Mouse (Mus musculus) 3T3-L1 (cell line): ENCODE measurements around the gene Ift122.

ENCODE experiments used
- DNase-seq: peaks from one replicate; pipeline ENCODE4 v3.0.0-alpha.2; 2015; ENCODE audit warnings: low read depth, low spot score

Gene Ift122

GRCm38 (mm10) chr6:115853091-115853813, at the start of gene Ift122, which contains the start of gene Mbd4:
Gene Ift122, plus strand, starts transcription at chr6:115853470.
Gene Mbd4, minus strand, starts transcription at chr6:115853371.
- peak; percentile 100 for DNase-seq

DNA sequence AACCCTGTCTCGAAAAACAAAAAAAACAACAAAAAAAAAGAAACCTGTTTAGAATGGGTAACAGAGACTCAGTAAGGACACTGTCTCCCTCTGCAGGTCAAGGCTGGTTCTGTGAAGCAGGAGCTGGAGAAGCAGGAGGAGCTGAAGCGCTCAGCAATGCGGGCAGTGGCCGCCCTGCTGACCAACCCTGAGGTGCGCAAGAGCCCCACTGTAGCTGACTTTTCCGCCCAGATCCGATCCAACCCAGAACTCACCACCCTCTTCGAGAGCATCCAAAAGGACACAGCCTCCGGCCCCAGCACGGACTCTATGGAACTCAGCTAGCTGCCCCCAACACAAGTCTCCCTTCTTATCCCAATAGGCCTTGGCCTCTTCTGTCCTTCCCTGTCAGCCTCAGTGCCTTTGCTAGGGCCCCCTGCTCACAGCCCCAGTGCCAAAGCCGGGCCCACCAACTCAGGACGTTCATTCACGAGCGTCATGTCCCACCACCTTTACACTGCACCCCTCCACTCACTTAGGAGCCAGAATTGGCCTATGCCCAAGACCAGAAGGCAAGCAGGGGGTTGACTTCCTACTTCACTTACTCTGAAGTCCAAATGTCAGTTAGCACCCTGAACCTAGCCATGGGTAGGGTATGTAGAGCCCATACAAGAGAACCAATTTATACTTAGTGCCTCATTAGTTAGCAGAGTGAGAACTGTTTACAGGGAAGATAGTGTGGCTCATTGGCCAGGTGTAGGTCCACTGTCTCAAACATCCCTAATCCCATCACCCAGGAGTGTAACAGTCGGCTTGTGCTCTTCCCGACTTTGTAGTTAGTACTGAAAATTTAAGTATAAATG, 49.5 kb upstream of the Ift122 start:
- DNase-seq: peak; percentile 97

DNA sequence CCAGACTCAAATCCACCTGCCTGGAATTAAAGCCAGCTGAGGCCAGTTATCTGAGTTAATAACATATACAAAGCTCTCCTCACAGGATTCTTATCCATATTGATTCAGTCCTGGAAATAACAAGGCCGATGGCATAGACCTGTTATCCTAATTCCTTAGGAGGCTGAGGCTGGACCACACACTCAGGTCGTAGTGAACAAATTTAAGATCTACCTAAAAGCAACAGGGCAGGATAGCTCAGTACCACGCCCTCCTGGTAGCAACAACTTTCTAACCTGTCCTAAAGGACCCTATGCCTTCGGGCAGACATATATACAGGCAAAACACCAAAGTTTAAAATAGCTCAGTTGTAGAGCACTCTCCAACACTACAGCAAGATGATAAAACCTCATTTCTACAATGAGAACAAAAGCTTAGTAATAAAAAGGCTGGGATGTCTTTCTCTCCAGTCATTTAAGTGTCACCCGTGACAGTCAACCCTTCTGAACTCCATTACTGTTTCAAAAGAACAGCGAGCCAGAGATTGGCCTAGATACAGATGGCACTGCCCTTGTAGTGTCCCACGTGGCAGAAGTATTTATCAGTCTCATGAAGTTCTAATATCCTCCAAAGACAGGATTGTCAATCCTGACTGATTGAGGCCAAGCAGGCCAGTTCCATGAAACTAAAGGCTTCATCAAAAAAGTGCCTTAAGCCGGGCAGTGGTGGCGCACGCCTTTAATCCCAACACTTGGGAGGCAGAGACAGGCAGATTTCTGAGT, 48.7 kb upstream of the Ift122 start:
- DNase-seq: peak; percentile 27

DNA sequence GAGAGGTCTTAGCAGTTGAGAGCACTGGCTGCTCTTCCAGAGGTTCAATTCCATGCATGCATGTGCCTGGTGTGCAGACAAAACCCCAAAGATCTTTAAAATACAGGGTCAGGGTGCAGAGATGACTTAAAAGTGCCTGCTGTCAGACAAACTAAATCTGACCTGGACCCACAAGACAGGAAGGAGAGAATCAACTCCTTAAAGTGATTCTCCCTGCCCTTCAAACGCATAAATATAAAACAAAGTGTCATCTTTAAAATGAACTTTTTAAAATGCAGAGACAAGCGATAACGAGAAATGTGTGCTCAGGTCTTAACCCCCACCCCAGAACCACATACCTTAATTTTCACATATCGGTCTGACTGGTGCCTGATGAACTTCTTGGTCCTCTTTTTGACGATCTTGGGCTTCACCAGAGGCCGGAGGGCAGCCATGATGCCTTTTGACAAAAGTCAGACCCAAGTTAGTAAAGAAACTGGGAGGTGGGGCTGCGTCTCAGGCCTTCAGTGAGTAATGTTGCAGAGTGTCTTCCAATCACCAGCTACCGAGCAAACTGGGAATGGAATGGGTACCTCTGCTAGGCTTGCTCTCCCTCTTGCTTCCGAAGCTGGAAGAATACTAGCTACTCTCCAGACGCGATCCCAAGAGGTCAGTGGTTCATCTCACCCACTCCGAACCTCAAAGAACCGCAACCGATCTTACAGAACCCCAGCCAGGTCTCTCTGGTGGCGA, 45.6 kb upstream of the Ift122 start:
- DNase-seq: peak; percentile 9

DNA sequence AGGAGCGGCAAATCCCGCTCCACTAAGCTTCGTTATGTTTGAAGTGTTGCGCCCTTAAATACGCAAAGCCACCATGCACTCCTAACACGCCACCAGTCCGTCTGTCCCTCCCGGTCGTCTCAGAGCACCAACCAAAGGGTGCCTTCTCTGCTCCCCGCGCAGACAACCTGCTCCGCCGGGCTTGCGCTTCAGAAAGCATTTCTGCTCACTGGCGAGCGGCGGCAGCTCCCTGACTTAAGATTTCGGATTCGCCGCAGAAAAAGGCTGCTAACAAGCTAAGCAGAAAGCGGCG, 45.1 kb upstream of the Ift122 start:
- peak; percentile 50 for DNase-seq

DNA sequence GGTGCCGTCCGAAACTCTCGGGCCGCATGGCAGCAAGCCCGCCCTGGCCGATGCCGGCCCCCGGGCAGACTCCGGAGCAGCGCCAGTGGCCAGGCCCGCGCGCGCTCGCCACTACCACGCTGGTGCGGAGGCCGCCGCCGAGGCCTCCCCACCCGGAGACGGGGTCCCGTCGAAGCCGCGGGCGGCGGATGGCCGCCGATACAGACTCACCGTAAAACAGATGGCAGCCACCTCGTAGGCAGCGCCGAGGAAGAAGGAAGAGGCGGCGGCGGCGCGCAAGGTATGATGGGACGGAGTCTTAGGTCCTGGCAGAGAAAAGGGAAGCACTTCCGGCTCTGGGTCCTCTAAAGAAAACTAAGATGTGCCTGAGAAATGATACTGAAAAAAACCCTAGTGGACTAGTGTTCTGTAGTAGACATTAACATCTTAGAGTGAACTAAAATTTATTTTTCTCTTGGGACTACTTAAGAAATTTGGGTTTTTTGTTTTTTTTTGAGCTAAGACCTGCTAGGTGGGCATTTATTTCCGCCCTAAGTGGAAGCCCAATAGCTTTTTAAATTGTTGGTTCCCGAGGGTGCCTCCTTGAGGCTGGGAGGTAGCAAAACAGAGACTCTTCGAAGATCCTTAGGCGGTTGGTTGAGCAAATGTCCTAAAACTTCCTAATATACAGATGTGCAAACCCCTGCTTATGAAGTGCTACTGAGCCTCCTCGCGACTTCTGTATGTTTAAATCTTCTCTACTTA, 44.6 kb upstream of the Ift122 start, which contains the start of gene Rpl32:
TSS of gene Rpl32 (minus strand) at position 260 of the 744 bp plus-strand sequence.
- DNase-seq: peak; percentile 96

- no peak for DNase-seq
Observed at GRCm38 (mm10) chr6:115811606-115812005, 41.7 kb upstream of the Ift122 start.

DNA sequence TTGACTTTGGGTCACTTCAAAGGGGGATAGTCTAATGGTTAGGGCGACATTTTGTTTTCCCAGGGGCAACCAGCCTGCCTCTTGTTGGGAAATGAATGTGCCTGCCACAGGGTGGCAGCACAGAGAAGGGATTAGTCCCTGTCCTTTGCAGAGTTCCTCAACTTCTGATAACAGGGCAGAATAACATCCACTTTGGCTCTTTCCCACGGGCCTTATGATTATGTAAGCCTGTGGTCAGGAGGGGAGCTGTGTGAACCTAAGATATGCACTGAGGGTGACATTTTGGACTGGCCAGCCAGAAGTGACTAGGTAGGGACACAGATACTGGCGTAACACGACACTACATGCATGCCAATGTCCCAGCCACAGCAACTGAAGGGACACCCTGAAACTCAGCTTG, 39.2 kb upstream of the Ift122 start:
- peak; percentile 89 for DNase-seq

DNA sequence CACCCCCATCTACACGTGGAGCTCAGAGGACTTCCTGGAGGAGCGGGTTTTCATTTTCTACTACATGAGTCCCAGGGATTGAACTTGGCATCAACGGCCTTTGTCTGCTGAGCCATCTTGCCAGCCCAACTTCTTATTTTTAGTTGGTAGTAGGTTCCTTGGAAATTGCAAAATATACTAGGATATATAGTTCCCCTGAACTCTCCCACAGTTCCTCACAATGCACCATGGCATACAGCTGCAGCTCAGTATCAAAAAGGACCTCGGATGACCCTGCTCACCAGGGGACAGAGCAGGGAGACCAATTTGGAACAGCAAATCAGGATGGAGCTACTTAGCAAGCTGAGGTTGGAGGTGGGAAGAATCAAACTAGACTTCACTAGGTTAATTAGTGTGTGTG, 38.2 kb upstream of the Ift122 start:
- DNase-seq: no peak

GRCm38 (mm10) chr6:115818129-115818528, 35.1 kb upstream of the Ift122 start:
- DNase-seq: no peak

GRCm38 (mm10) chr6:115821216-115821993, 31.9 kb upstream of the Ift122 start:
- DNase-seq: no peak

- DNase-seq: peak; percentile 97
Observed at GRCm38 (mm10) chr6:115823850-115824464, 29.3 kb upstream of the Ift122 start.

GRCm38 (mm10) chr6:115830779-115831601, 22.3 kb upstream of the Ift122 start:
- peak; percentile 23 for DNase-seq

DNA sequence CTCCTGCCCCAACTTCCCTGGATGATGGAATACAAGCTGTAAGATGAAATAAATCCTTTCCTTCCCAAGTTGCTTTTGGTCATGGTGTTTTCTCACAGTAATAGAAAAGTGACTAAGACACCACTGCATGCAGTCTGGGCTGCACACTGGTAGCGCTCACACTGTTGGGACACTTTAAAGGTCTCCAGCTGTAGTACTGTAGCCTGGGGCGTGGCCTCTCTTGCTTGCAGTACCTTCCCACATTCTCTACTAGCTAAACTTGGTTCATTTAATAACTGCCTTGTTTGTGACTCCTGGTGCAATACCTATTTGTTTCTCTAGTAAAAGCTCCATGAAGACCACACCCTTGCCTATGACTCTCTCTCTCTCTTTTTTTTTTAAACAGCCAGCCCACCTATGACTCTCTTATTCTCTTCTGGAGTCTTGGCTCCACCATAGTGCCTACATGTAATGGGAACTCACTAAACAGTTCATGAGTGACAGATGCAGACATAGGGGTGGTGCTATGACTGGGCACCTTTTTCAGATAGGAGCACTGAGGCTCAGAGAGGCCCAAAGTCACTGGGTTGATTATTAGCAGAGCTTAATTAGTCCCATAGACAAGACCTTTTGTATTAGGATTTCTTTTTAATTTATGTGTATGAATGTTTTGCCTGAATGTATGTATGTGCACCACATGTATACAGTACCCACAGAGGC, 21.0 kb upstream of the Ift122 start:
- DNase-seq: peak; percentile 44

DNA sequence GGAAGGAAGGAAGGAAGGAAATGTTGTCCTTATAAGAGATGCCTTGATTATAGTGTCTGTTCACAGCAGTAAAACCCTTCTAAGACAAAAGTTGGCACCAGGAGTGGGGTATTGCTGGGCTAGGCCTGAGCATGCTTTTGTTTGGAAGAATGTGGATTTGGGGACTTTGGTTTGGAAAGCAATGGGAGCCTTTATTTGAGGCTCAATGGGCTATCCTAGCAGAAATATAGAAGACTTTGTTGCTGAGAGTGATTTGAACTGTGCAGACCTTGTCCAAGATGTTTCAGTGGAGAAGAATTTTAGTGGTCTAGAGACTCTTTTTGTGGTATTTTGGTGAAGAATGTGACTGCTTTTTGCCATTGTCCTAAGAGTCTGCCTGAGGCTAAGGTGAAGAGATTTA, 19.4 kb upstream of the Ift122 start:
- peak; percentile 67 for DNase-seq

GRCm38 (mm10) chr6:115838161-115838597, 15.1 kb upstream of the Ift122 start, which contains the start of gene Efcab12:
Gene Efcab12, minus strand, starts transcription at chr6:115838412.
- no peak for DNase-seq

DNA sequence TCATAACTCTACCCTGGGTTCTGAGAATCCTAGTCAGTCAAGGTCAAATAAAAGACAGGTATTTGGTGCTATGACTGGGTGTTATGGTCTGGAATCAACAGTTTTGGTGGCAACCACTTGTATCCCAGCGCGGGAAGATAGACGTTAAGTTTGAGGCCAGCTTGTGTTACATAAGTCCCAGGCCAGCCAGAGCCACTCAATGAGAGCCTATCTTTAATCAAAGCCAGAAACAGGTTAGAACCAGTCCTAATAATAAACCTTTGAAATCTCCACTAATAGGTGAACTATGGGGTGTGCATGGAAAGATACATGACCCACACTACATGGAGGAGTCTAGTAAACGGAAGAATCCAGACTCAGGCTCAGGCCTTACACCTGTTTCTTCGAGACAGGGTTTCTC, 14.5 kb upstream of the Ift122 start:
- DNase-seq: no peak

- no peak for DNase-seq
Observed at GRCm38 (mm10) chr6:115845006-115845405, 8.3 kb upstream of the Ift122 start.
